Mouse (Mus musculus) heart, postnatal 0 days (tissue): Measurements from ENCODE around the gene Krt23. TPM values are rescaled to one million over a fixed set of nuclear protein-coding genes. Genes with fewer than 3 reads are reported as not detected.

ENCODE experiments used
- ATAC-seq: fragments of 200-750 bp; cut with Nextera tagmentation; 2 replicates; pipeline ENCODE4 v1.8.0; 2017; ENCODE audit warnings: low read depth, moderate number of reproducible peaks, moderate library complexity; ENCODE audit not compliant: insufficient read depth
- DNase-seq: peaks from one replicate; pipeline ENCODE4 v3.0.0-alpha.2; 2016; ENCODE audit warnings: low spot score
- H3K27ac ChIP-seq: fragments of 300-500 bp; sonication (generic); 2 replicates; pipeline ENCODE4 v1.5.1; 2014; ENCODE audit warnings: low read depth, mild to moderate bottlenecking
- H3K27me3 ChIP-seq: fragments of 300-500 bp; sonication (generic); 2 replicates; pipeline ENCODE4 v1.6.1; 2014; ENCODE audit warnings: low read length, mixed read lengths; ENCODE audit not compliant: control insufficient read depth, insufficient read depth
- H3K36me3 ChIP-seq: fragments of 300-500 bp; sonication (generic); replicated peaks from 2 replicates; pipeline ENCODE4 v1.6.1; 2014; ENCODE audit warnings: low read length, mixed read lengths; ENCODE audit not compliant: control insufficient read depth, insufficient read depth
- H3K4me1 ChIP-seq: fragments of 300-500 bp; sonication (generic); 2 replicates; pipeline ENCODE4 v1.6.1; 2014; ENCODE audit warnings: antibody characterized with exemption; ENCODE audit not compliant: control insufficient read depth, insufficient read depth
- H3K4me2 ChIP-seq: fragments of 300-500 bp; sonication (generic); 2 replicates; pipeline ENCODE4 v1.6.1; 2014; ENCODE audit warnings: low read depth, mild to moderate bottlenecking, low read length, moderate library complexity
- H3K4me3 ChIP-seq: fragments of 300-500 bp; sonication (generic); 2 replicates; pipeline ENCODE4 v1.5.1; 2014; ENCODE audit warnings: low read depth, low read length
- H3K9ac ChIP-seq: fragments of 300-500 bp; sonication (generic); replicated peaks from 2 replicates; pipeline ENCODE4 v1.6.1; 2014; ENCODE audit warnings: low read depth, low read length, mixed read lengths
- H3K9me3 ChIP-seq: fragments of 300-500 bp; sonication (generic); replicated peaks from 2 replicates; pipeline ENCODE4 v1.6.1; 2016; ENCODE audit warnings: low read length; ENCODE audit not compliant: control insufficient read depth
- CTCF ChIP-seq: IDR thresholded peaks from 2 replicates; pipeline ENCODE4 v1.5.1; 2016; ENCODE audit warnings: antibody characterized with exemption, control low read depth, low read depth
- EP300 ChIP-seq: IDR thresholded peaks from 2 replicates; pipeline ENCODE4 v1.6.1; 2016; ENCODE audit warnings: antibody characterized with exemption, low read depth
- WGBS: fragments of 180-500 bp; shearing (Covaris S2); extraction: QIAGEN DNeasy Blood & Tissue Kit; methylation state at CpG from one replicate; pipeline ENCODE4 v1.1.7; 2014; 5-methylcytosine and 5-hydroxymethylcytosine counted together
- polyA plus RNA-seq: library from polyadenylated mRNA; unstranded; fragments of >200 nt; fragmentation: Nextera tagmentation; extraction: Ambion mirVana; gene quantifications from 2 replicates; pipeline ENCODE4 v1.2.1, GENCODE M21; 2015
- total RNA-seq: library from RNA; depleted of rRNA; stranded (reverse); fragments of >200 nt; gene quantifications from 2 replicates; pipeline ENCODE4 v1.2.3, GENCODE M21; 2014; ENCODE audit warnings: low replicate concordance

Krt23 gene
- total and polyA plus RNA-seq, 2 experiments from 2014 or later: 0.07 TPM; not detected in 1

- TF ChIP-seq CTCF (no peak), EP300 (no peak)
- H3K27me3 ChIP-seq: no peaks in the 10 kb centered on the region
- no peak overlapping the region for H3K9ac ChIP-seq
- WGBS: 26% methylated on average over 7 of the region's 7 CpGs
- H3K4me1 ChIP-seq: no peaks in the 10 kb centered on the region
- ATAC-seq (no peak), DNase-seq (no peak)
- no peaks in the 10 kb centered on the region for H3K36me3 ChIP-seq
- no peak overlapping the region for H3K4me3 ChIP-seq
- H3K27ac ChIP-seq: no peak overlapping the region
- no peak overlapping the region for H3K4me2 ChIP-seq
- no peaks in the 10 kb centered on the region for H3K9me3 ChIP-seq
Observed at GRCm38 (mm10) chr11:99466316-99466715, 26.6 kb downstream of the Krt23 start.

- no peak for ATAC-seq
Observed at GRCm38 (mm10) chr11:99464836-99465235, 28.1 kb downstream of the Krt23 start.

GRCm38 (mm10) chr11:99463155-99463554 is 29.8 kb downstream of the Krt23 start:
- Histone ChIP-seq H3K4me1 (no peaks in the 10 kb centered on the region), H3K27me3 (no peaks in the 10 kb centered on the region), H3K4me3 (no peak overlapping the region), H3K27ac (no peak overlapping the region), H3K9ac (no peak overlapping the region), H3K4me2 (no peak overlapping the region), H3K9me3 (no peaks in the 10 kb centered on the region), H3K36me3 (no peaks in the 10 kb centered on the region)
- peak; percentile 74 for DNase-seq
- TF ChIP-seq CTCF (peak; percentile 89), EP300 (no peak)
- 6% methylated on average over 8 of the region's 8 CpGs for WGBS
- no peak for ATAC-seq

More at GRCm38 (mm10) chr11:99464836-99465235, 28.1 kb downstream of the Krt23 start:
- H3K4me2 ChIP-seq: no peak overlapping the region
- no peaks in the 10 kb centered on the region for H3K4me1 ChIP-seq
- H3K9me3 ChIP-seq: no peaks in the 10 kb centered on the region
- 5% methylated on average over 5 of the region's 5 CpGs for WGBS
- TF ChIP-seq EP300 (no peak), CTCF (peak; percentile 76)
- no peaks in the 10 kb centered on the region for H3K36me3 ChIP-seq
- no peak overlapping the region for H3K4me3 ChIP-seq
- peak; percentile 66 for DNase-seq
- H3K27ac ChIP-seq: no peak overlapping the region
- no peak overlapping the region for H3K9ac ChIP-seq
- no peaks in the 10 kb centered on the region for H3K27me3 ChIP-seq

GRCm38 (mm10) chr11:99461736-99462135 is 31.2 kb downstream of the Krt23 start:
- no peak overlapping the region for H3K9ac ChIP-seq
- no peak overlapping the region for H3K4me2 ChIP-seq
- DNase-seq (no peak), ATAC-seq (no peak)
- H3K4me3 ChIP-seq: no peak overlapping the region
- 64% methylated on average over 7 of the region's 7 CpGs for WGBS
- no peaks in the 10 kb centered on the region for H3K36me3 ChIP-seq
- TF ChIP-seq EP300: no peak
- TF ChIP-seq CTCF: no peak
- H3K9me3 ChIP-seq: no peaks in the 10 kb centered on the region
- H3K27me3 ChIP-seq: no peaks in the 10 kb centered on the region
- H3K4me1 ChIP-seq: no peaks in the 10 kb centered on the region
- H3K27ac ChIP-seq: no peak overlapping the region

- H3K4me3 ChIP-seq: no peak overlapping the region
- H3K36me3 ChIP-seq: no peaks in the 10 kb centered on the region
- TF ChIP-seq EP300: no peak
- no peak for TF ChIP-seq CTCF
- H3K4me1 ChIP-seq: no peaks in the 10 kb centered on the region
- H3K9ac ChIP-seq: no peak overlapping the region
- ATAC-seq: no peak
- H3K4me2 ChIP-seq: no peak overlapping the region
- no peaks in the 10 kb centered on the region for H3K27me3 ChIP-seq
- 51% methylated on average over 7 of the region's 7 CpGs for WGBS
- no peak overlapping the region for H3K27ac ChIP-seq
- no peaks in the 10 kb centered on the region for H3K9me3 ChIP-seq
- no peak for DNase-seq
Observed at GRCm38 (mm10) chr11:99458887-99459286, 34.0 kb downstream of the Krt23 start.

GRCm38 (mm10) chr11:99454759-99455158 is 38.2 kb downstream of the Krt23 start:
- TF ChIP-seq CTCF (no peak), EP300 (no peak)
- Histone ChIP-seq H3K27ac (no peak overlapping the region), H3K4me1 (no peaks in the 10 kb centered on the region), H3K9ac (no peak overlapping the region), H3K9me3 (no peaks in the 10 kb centered on the region), H3K4me2 (no peak overlapping the region), H3K36me3 (no peaks in the 10 kb centered on the region), H3K27me3 (no peaks in the 10 kb centered on the region), H3K4me3 (no peak overlapping the region)
- DNase-seq (no peak), ATAC-seq (no peak)
- WGBS: 79% methylated on average over 10 of the region's 10 CpGs
